Mouse (Mus musculus): Measurements from ENCODE around the gene Rasa3. TPM values are rescaled to one million over a fixed set of nuclear protein-coding genes. Genes with fewer than 3 reads are reported as not detected.

Rasa3 gene
- total and polyA plus RNA-seq, 3 experiments, result 22.4 to 28.0 TPM; not detected in 1

- Histone ChIP-seq H3K4me3 (ENCODE audit: control insufficient read depth in 1 of 2, insufficient read depth in 1 of 2, low read depth in 2 of 2, low read length in 2 of 2) (no peak overlapping the region), H3K36me3 (ENCODE audit: control insufficient read depth in 1 of 2, insufficient read depth in 2 of 2, low read length in 2 of 2) (peaks cover 0 to 14% of the 10 kb centered on the region in 2 experiments; a peak in 2 of 4 replicates), H3K9ac (ENCODE audit: control insufficient read depth, low read depth, low read length, poor library complexity, severe bottlenecking) (no peak overlapping the region), H3K4me1 (ENCODE audit: control insufficient read depth in 1 of 2, insufficient read depth in 2 of 2, low read length in 2 of 2) (peaks cover 9 to 26% of the 10 kb centered on the region in 2 experiments), H3K27me3 (ENCODE audit: control insufficient read depth in 1 of 2, insufficient read depth in 2 of 2, low read length in 2 of 2) (peaks cover 0 to 1% of the 10 kb centered on the region in 2 experiments; a peak in 2 of 4 replicates), H3K9me3 (replicated peaks; ENCODE audit: insufficient read depth, low read length) (no peaks in the 10 kb centered on the region), H3K79me2 (ENCODE audit: control insufficient read depth, insufficient read depth, low read length, poor library complexity) (no peaks in the 10 kb centered on the region), H3K27ac (ENCODE audit: control insufficient read depth, low read depth, low read length) (no peak overlapping the region)
- DNase-seq (ENCODE audit: low read depth, low spot score), result no peak
- TF ChIP-seq MAX (IDR thresholded peaks at IDR 0.05; ENCODE audit: low read length) (no peak), MAFK (IDR thresholded peaks at IDR 0.05; ENCODE audit: borderline replicate concordance, low read depth, low read length) (no peak), ZMIZ1 (IDR thresholded peaks at IDR 0.05; ENCODE audit: low read depth, low read length) (no peak), POLR2AphosphoS2 (IDR thresholded peaks at IDR 0.05; ENCODE audit: low read length) (no peak), SIN3A (IDR thresholded peaks at IDR 0.05; ENCODE audit: low read length) (no peak), MAZ (IDR thresholded peaks at IDR 0.05; ENCODE audit: low read depth, low read length) (no peak), POLR2A (IDR thresholded peaks at IDR 0.05; ENCODE audit: control insufficient read depth in 1 of 2, insufficient read depth in 1 of 2, low read depth in 1 of 2, low read length in 2 of 2, poor library complexity in 1 of 2) (no peak), MYC (IDR thresholded peaks at IDR 0.05; ENCODE audit: low read depth, low read length) (no peak), USF1 (IDR thresholded peaks at IDR 0.05; ENCODE audit: low read depth, low read length) (no peak), GATA1 (IDR thresholded peaks at IDR 0.05; ENCODE audit: low read depth, low read length) (no peak), NELFE (IDR thresholded peaks at IDR 0.05; ENCODE audit: low read depth, low read length) (no peak), HCFC1 (IDR thresholded peaks at IDR 0.05; ENCODE audit: low read depth, low read length) (no peak), CTCF (IDR thresholded peaks at IDR 0.05 in 2 of 3, conservative IDR thresholded peaks at IDR 0.05 in 1 of 3; ENCODE audit: control insufficient read depth in 1 of 3, insufficient read depth in 1 of 3, low read depth in 2 of 3, low read length in 3 of 3, poor library complexity in 1 of 3, severe bottlenecking in 1 of 3) (no peak), NRF1 (IDR thresholded peaks at IDR 0.05; ENCODE audit: insufficient read depth, low read depth, low read length, poor library complexity, severe bottlenecking) (no peak)
These were observed 144.3 kb downstream of the Rasa3 start for GRCm38 (mm10) chr8:13533123-13533522.

- Histone ChIP-seq H3K27me3 (ENCODE audit: control insufficient read depth in 1 of 2, insufficient read depth in 2 of 2, low read length in 2 of 2) (no peaks in the 10 kb centered on the region; a peak in 1 of 4 replicates), H3K4me1 (ENCODE audit: control insufficient read depth in 1 of 2, insufficient read depth in 2 of 2, low read length in 2 of 2) (peaks cover 9 to 26% of the 10 kb centered on the region in 2 experiments), H3K9ac (ENCODE audit: control insufficient read depth, low read depth, low read length, poor library complexity, severe bottlenecking) (0 out of 2 replicates have a peak overlapping the region, but pooled peaks have one; percentile 13), H3K36me3 (ENCODE audit: control insufficient read depth in 1 of 2, insufficient read depth in 2 of 2, low read length in 2 of 2) (peaks cover 0 to 14% of the 10 kb centered on the region in 2 experiments; a peak in 2 of 4 replicates), H3K27ac (ENCODE audit: control insufficient read depth, low read depth, low read length) (peak overlapping the region; percentile 65), H3K79me2 (ENCODE audit: control insufficient read depth, insufficient read depth, low read length, poor library complexity) (no peaks in the 10 kb centered on the region), H3K9me3 (replicated peaks; ENCODE audit: insufficient read depth, low read length) (no peaks in the 10 kb centered on the region), H3K4me3 (ENCODE audit: control insufficient read depth in 1 of 2, insufficient read depth in 1 of 2, low read depth in 2 of 2, low read length in 2 of 2) (no peak overlapping the region)
- peak; percentile 66 for DNase-seq (ENCODE audit: low read depth, low spot score)
- TF ChIP-seq BHLHE40 (IDR thresholded peaks at IDR 0.05; ENCODE audit: borderline replicate concordance, low read depth, low read length) (peak; percentile 81), MYC (IDR thresholded peaks at IDR 0.05; ENCODE audit: low read depth, low read length) (0 out of 2 replicates have a peak, but pooled peaks have one; percentile 45), USF1 (IDR thresholded peaks at IDR 0.05; ENCODE audit: low read depth, low read length) (peak; percentile 24; the same call in 1 of the 2 replicates), MXI1 (IDR thresholded peaks at IDR 0.05; ENCODE audit: low read depth, low read length) (no peak; the same call in 1 of the 2 replicates), ZC3H11A (IDR thresholded peaks at IDR 0.05; ENCODE audit: low read depth, low read length) (no peak), GATA1 (IDR thresholded peaks at IDR 0.05; ENCODE audit: low read depth, low read length) (0 out of 2 replicates have a peak, but pooled peaks have one; percentile 28), EP300 (IDR thresholded peaks at IDR 0.05; ENCODE audit: low read depth in 1 of 2, low read length in 2 of 2) (peak in 1 of 2 experiments; percentile 33; a peak in 2 of 4 replicates), ELF1 (IDR thresholded peaks at IDR 0.05; ENCODE audit: low read depth, low read length) (no peak), ETS1 (IDR thresholded peaks at IDR 0.05; ENCODE audit: low read depth, low read length) (peak; percentile 43), ZNF384 (IDR thresholded peaks at IDR 0.05; ENCODE audit: low read depth, low read length) (no peak), JUND (IDR thresholded peaks at IDR 0.05; ENCODE audit: low read depth, low read length) (no peak), MYB (IDR thresholded peaks at IDR 0.05; ENCODE audit: low read depth, low read length) (no peak), TBP (IDR thresholded peaks at IDR 0.05; ENCODE audit: low read depth, low read length) (0 out of 2 replicates have a peak, but pooled peaks have one; percentile 27), ZMIZ1 (IDR thresholded peaks at IDR 0.05; ENCODE audit: low read depth, low read length) (no peak)
These were observed 145.7 kb downstream of the Rasa3 start for GRCm38 (mm10) chr8:13531602-13532171.

All from MEL (cell line).